Mouse (Mus musculus) lung, embryonic 16.5 days (tissue): Measurements from ENCODE around the gene Abtb2. TPM values are rescaled to one million over a fixed set of nuclear protein-coding genes. Genes with fewer than 3 reads are reported as not detected.

ENCODE experiments used
- ATAC-seq: fragments of 200-750 bp; cut with Nextera tagmentation; 2 replicates; pipeline ENCODE4 v1.8.0; 2017; ENCODE audit warnings: low read depth, mild to moderate bottlenecking, moderate library complexity
- H3K27ac ChIP-seq: fragments of 300-500 bp; sonication (generic); 2 replicates; pipeline ENCODE4 v1.5.1; 2014; ENCODE audit warnings: mild to moderate bottlenecking, control low read depth, low read length
- H3K27me3 ChIP-seq: fragments of 300-500 bp; sonication (generic); 2 replicates; pipeline ENCODE4 v1.6.1; 2014; ENCODE audit warnings: low read depth, low read length, mixed read lengths; ENCODE audit not compliant: control insufficient read depth, insufficient read depth
- H3K36me3 ChIP-seq: fragments of 300-500 bp; sonication (generic); 2 replicates; pipeline ENCODE4 v1.6.1; 2014; ENCODE audit warnings: low read length; ENCODE audit not compliant: control insufficient read depth, insufficient read depth
- H3K4me1 ChIP-seq: fragments of 300-500 bp; sonication (generic); replicated peaks from 2 replicates; pipeline ENCODE4 v1.6.1; 2014; ENCODE audit warnings: low read length, mixed read lengths; ENCODE audit not compliant: control insufficient read depth, insufficient read depth
- H3K4me2 ChIP-seq: fragments of 300-500 bp; sonication (generic); 2 replicates; pipeline ENCODE4 v1.6.1; 2014; ENCODE audit warnings: low read depth, low read length, control low read depth
- H3K4me3 ChIP-seq: fragments of 300-500 bp; sonication (generic); 2 replicates; pipeline ENCODE4 v1.5.1; 2014; ENCODE audit warnings: mild to moderate bottlenecking, low read length, control low read depth
- H3K9ac ChIP-seq: fragments of 300-500 bp; sonication (generic); 2 replicates; pipeline ENCODE4 v1.6.1; 2014; ENCODE audit warnings: low read length, control low read depth
- H3K9me3 ChIP-seq: fragments of 300-500 bp; sonication (generic); 2 replicates; pipeline ENCODE4 v1.6.1; 2016; ENCODE audit warnings: low read length; ENCODE audit not compliant: control insufficient read depth
- whole genome bisulfite sequencing: fragments of 180-500 bp; shearing (Covaris S2); extraction: QIAGEN DNeasy Blood & Tissue Kit; methylation state at CpG from one replicate; pipeline ENCODE4 v1.1.7; 2014; 5-methylcytosine and 5-hydroxymethylcytosine counted together
- polyA plus RNA-seq: library from polyadenylated mRNA; unstranded; fragments of >200 nt; fragmentation: Nextera tagmentation; extraction: Ambion mirVana; gene quantifications from 2 replicates; pipeline ENCODE4 v1.2.1, GENCODE M21; 2015

Gene Abtb2
- polyA plus RNA-seq, 1 experiment from 2014 or later, result 7.7 TPM

- Histone ChIP-seq H3K4me1 (no peaks in the 10 kb centered on the region), H3K4me2 (no peak overlapping the region), H3K27me3 (no peaks in the 10 kb centered on the region), H3K9me3 (no peaks in the 10 kb centered on the region), H3K27ac (no peak overlapping the region), H3K36me3 (peaks cover 10% of the 10 kb centered on the region; the same call in 1 of the 2 replicates), H3K9ac (no peak overlapping the region), H3K4me3 (no peak overlapping the region)
- ATAC-seq, result no peak
- WGBS, result 94% methylated on average over 2 of the region's 2 CpGs
These were observed 177.4 kb downstream of the Abtb2 start for GRCm38 (mm10) chr2:103743536-103743935.

- ATAC-seq, result no peak
- no peaks in the 10 kb centered on the region for H3K27me3 ChIP-seq
- H3K27ac ChIP-seq, result no peak overlapping the region
- no peak overlapping the region for H3K4me3 ChIP-seq
- 83% methylated on average over 7 of the region's 7 CpGs for WGBS
- no peaks in the 10 kb centered on the region for H3K9me3 ChIP-seq
- H3K9ac ChIP-seq, result no peak overlapping the region
- H3K36me3 ChIP-seq, result peaks cover 10% of the 10 kb centered on the region; the same call in 1 of the 2 replicates
- no peaks in the 10 kb centered on the region for H3K4me1 ChIP-seq
- no peak overlapping the region for H3K4me2 ChIP-seq
These were observed 177.9 kb downstream of the Abtb2 start for GRCm38 (mm10) chr2:103743988-103744387.

GRCm38 (mm10) chr2:103745481-103745880, 179.4 kb downstream of the Abtb2 start:
- Histone ChIP-seq H3K27me3 (no peaks in the 10 kb centered on the region), H3K4me3 (no peak overlapping the region), H3K27ac (no peak overlapping the region), H3K36me3 (peaks cover 10% of the 10 kb centered on the region; the same call in 1 of the 2 replicates), H3K4me1 (no peaks in the 10 kb centered on the region), H3K9me3 (no peaks in the 10 kb centered on the region), H3K9ac (no peak overlapping the region), H3K4me2 (no peak overlapping the region)
- WGBS, result 88% methylated on average over 5 of the region's 5 CpGs
- ATAC-seq, result no peak

- Histone ChIP-seq H3K4me1 (no peaks in the 10 kb centered on the region), H3K27me3 (no peaks in the 10 kb centered on the region), H3K9ac (no peak overlapping the region), H3K4me2 (no peak overlapping the region), H3K27ac (no peak overlapping the region), H3K36me3 (peaks cover 10% of the 10 kb centered on the region; the same call in 1 of the 2 replicates), H3K9me3 (no peaks in the 10 kb centered on the region), H3K4me3 (no peak overlapping the region)
- no peak for ATAC-seq
- 79% methylated on average over 2 of the region's 2 CpGs for WGBS
These were observed 180.0 kb downstream of the Abtb2 start for GRCm38 (mm10) chr2:103746096-103746495.

- WGBS, result 79% methylated on average over 2 of the region's 2 CpGs
- Histone ChIP-seq H3K9ac (no peak overlapping the region), H3K27me3 (no peaks in the 10 kb centered on the region), H3K27ac (no peak overlapping the region), H3K36me3 (peaks cover 16% of the 10 kb centered on the region), H3K4me2 (no peak overlapping the region), H3K4me1 (no peaks in the 10 kb centered on the region), H3K4me3 (no peak overlapping the region), H3K9me3 (no peaks in the 10 kb centered on the region)
- no peak for ATAC-seq
These were observed 180.7 kb downstream of the Abtb2 start for GRCm38 (mm10) chr2:103746761-103747160.

- H3K4me2 ChIP-seq, result no peak overlapping the region
- 87% methylated on average over 9 of the region's 9 CpGs for WGBS
- H3K27ac ChIP-seq, result no peak overlapping the region
- no peak overlapping the region for H3K9ac ChIP-seq
- peaks cover 18% of the 10 kb centered on the region for H3K36me3 ChIP-seq
- H3K27me3 ChIP-seq, result no peaks in the 10 kb centered on the region
- no peak overlapping the region for H3K4me3 ChIP-seq
- no peaks in the 10 kb centered on the region for H3K4me1 ChIP-seq
- ATAC-seq, result no peak
- no peaks in the 10 kb centered on the region for H3K9me3 ChIP-seq
These were observed 181.8 kb downstream of the Abtb2 start for GRCm38 (mm10) chr2:103747891-103748290.

GRCm38 (mm10) chr2:103749091-103749490, 183.0 kb downstream of the Abtb2 start:
- Histone ChIP-seq H3K9me3 (no peaks in the 10 kb centered on the region), H3K4me1 (no peaks in the 10 kb centered on the region), H3K4me3 (no peak overlapping the region), H3K27me3 (no peaks in the 10 kb centered on the region), H3K4me2 (no peak overlapping the region), H3K9ac (no peak overlapping the region), H3K36me3 (peaks cover 22% of the 10 kb centered on the region), H3K27ac (no peak overlapping the region)
- 83% methylated on average over 3 of the region's 3 CpGs for WGBS
- ATAC-seq, result no peak

GRCm38 (mm10) chr2:103751771-103752170, 185.7 kb downstream of the Abtb2 start:
- ATAC-seq, result no peak
- no peak overlapping the region for H3K4me2 ChIP-seq
- H3K4me1 ChIP-seq, result no peaks in the 10 kb centered on the region
- peaks cover 28% of the 10 kb centered on the region for H3K36me3 ChIP-seq
- H3K27me3 ChIP-seq, result no peaks in the 10 kb centered on the region
- H3K4me3 ChIP-seq, result no peak overlapping the region
- no peaks in the 10 kb centered on the region for H3K9me3 ChIP-seq
- H3K27ac ChIP-seq, result no peak overlapping the region
- no peak overlapping the region for H3K9ac ChIP-seq
- 94% methylated on average over 6 of the region's 6 CpGs for WGBS

GRCm38 (mm10) chr2:103754614-103755013, 188.5 kb downstream of the Abtb2 start:
- Histone ChIP-seq H3K27ac (no peak overlapping the region), H3K4me3 (no peak overlapping the region), H3K36me3 (peaks cover 26% of the 10 kb centered on the region), H3K9ac (no peak overlapping the region), H3K4me1 (no peaks in the 10 kb centered on the region), H3K27me3 (no peaks in the 10 kb centered on the region), H3K4me2 (no peak overlapping the region), H3K9me3 (no peaks in the 10 kb centered on the region)
- ATAC-seq, result no peak
- WGBS, result 79% methylated on average over 3 of the region's 3 CpGs
